Mouse (Mus musculus): ENCODE data around the gene Hscb. TPM values are rescaled to one million over a fixed set of nuclear protein-coding genes. Genes with fewer than 3 reads are reported as not detected.
"Not testable (repeated sequence)": the region's sequence is repeated elsewhere in the genome, so short reads cannot be mapped to it uniquely, and the experiment has no call there.

Hscb gene
- polyA plus RNA-seq (2014; fragmentation: Nextera tagmentation; extraction: Ambion mirVana), result 30.2 and 32.6 TPM in 2 replicates

DNA sequence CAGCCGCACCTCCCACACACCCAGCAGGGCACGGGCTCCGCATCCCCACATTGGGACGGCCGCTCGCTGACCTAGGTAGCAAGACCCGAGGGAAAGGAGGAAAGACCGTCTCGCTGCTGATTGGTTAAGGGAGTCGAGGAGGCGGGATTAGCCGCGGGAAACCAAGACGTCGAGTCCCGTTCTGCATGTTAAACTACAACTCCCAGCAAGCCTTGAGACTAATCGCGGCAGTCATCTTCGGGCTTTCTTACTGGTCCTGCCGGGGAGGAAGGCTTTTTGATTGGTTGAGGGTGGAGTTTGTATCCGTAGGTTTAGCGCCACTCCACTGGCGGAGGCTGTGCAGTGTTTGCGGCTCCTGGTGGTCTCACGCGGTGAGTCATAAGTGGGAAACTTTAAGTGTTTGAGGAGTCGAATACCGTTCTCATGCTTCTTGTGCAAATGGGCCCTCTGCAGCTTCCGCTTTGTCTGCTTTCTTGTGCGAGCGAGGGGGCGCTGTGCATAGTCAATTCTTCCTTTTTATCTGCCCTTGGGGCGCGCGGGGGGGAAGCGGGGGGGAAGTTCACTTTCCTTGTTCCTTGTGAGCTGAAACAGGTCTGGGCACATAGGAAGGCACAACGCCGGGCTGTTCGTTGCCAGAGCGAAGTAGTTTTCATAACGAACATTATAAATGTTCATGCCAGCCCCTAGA lies at the start of gene Hscb, which contains the start of gene Chek2:
Hscb (minus strand) TSS at position 100 of the 688 bp plus-strand sequence.
Chek2 (plus strand) TSS at position 302 of the 688 bp plus-strand sequence.
- Histone ChIP-seq H3K4me2 (peak within 1 kb of the TSS; percentile 80), H3K36me3 (ENCODE audit: control insufficient read depth, insufficient read depth, low read length) (peaks cover 7% of the 10 kb centered on the region), H3K9ac (ENCODE audit: low read depth, low read length) (peak within 1 kb of the TSS; percentile 77), H3K4me3 (ENCODE audit: low read depth, low read length) (peak within 1 kb of the TSS; percentile 57), H3K4me1 (ENCODE audit: control insufficient read depth, insufficient read depth, low read length) (peaks cover 13% of the 10 kb centered on the region), H3K27me3 (ENCODE audit: control insufficient read depth, insufficient read depth, low read length) (no peaks in the 10 kb centered on the region), H3K27ac (ENCODE audit: low read depth, low read length) (peak within 1 kb of the TSS; percentile 70), H3K9me3 (replicated peaks; ENCODE audit: control insufficient read depth, low read length) (no peaks in the 10 kb centered on the region)
- peak; percentile 93 for ATAC-seq (replicated peaks; ENCODE audit: insufficient number of reproducible peaks, low FRiP score, low TSS enrichment)
- WGBS (ENCODE audit: insufficient replicate concordance), result under 1% methylated on average over 41 of the region's 41 CpGs

DNA sequence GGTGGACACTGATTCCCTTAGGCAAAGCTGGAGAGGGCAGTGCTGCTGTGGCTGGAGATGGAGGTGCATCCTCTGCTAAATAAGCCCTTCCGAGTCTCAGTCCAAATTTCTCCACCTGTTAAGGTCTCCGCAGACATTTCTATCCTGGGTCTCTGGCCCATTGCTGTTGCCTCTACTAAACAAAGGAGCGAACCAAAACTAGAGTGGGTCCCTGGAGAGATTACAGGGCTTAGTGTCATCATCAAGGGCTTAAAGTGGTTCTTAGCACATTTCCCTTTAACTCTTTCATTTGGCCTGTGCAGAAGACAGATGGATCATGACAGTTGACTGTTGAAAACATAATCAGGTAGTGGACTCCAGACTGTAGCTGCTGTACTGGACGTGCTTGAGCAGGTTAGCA lies 49.0 kb upstream of the Hscb start:
- Histone ChIP-seq H3K27ac (ENCODE audit: low read depth, low read length) (no peak overlapping the region), H3K27me3 (ENCODE audit: control insufficient read depth, insufficient read depth, low read length) (no peaks in the 10 kb centered on the region), H3K36me3 (ENCODE audit: control insufficient read depth, insufficient read depth, low read length) (peaks cover 8% of the 10 kb centered on the region), H3K4me3 (ENCODE audit: low read depth, low read length) (no peak overlapping the region), H3K9me3 (replicated peaks; ENCODE audit: control insufficient read depth, low read length) (no peaks in the 10 kb centered on the region), H3K9ac (ENCODE audit: low read depth, low read length) (no peak overlapping the region), H3K4me1 (ENCODE audit: control insufficient read depth, insufficient read depth, low read length) (no peaks in the 10 kb centered on the region), H3K4me2 (no peak overlapping the region)
- no peak for ATAC-seq (replicated peaks; ENCODE audit: insufficient number of reproducible peaks, low FRiP score, low TSS enrichment)
- 86% methylated on average over 4 of the region's 4 CpGs for WGBS (ENCODE audit: insufficient replicate concordance)

DNA sequence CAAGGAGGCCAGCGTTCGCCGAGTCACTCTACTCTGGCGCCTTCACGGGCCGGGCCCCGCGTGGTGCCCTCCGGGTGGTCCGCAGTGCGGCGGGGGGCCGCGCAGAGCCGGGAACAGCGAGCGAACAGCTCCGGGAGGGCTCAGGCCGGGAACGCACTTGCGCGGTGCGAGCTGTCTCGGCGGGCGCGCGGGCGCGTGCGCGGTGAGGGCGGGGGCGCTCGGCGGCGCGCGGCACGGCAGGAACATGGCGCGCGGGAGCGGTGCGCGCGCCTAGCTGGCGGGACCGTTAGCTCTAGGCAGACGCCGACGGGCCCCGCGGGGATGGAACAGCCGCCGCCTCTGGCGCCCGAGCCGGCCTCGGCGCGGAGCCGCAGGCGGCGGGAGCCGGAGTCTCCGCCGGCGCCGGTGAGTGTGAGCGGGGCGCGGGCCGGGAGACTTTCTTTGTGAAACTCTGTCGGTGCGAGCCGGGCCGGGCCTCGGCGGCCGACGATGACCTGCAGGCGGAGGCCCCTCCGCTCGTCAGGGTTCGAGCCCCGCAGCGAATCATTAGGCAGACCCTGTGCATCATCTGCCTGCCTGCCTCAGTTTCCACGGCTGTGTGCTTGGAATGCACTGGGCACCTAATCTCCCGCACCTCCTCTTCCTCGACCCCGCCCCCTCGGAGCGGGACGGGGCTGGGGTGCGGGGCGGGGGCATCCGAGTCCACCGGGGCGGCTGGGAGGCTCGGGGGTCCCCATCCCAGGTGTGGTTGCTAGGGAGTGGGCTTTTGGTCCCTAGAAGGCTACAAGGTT lies 40.2 kb upstream of the Hscb start, which contains the start of gene Ttc28:
Ttc28 (plus strand) TSS at position 220 of the 791 bp plus-strand sequence.
- Histone ChIP-seq H3K4me3 (ENCODE audit: low read depth, low read length) (peak within 1 kb of the TSS; percentile 83), H3K4me2 (peak within 1 kb of the TSS; percentile 76), H3K36me3 (ENCODE audit: control insufficient read depth, insufficient read depth, low read length) (no peaks in the 10 kb centered on the region), H3K9me3 (replicated peaks; ENCODE audit: control insufficient read depth, low read length) (no peaks in the 10 kb centered on the region), H3K9ac (ENCODE audit: low read depth, low read length) (peak within 1 kb of the TSS; percentile 94), H3K27me3 (ENCODE audit: control insufficient read depth, insufficient read depth, low read length) (no peaks in the 10 kb centered on the region), H3K27ac (ENCODE audit: low read depth, low read length) (peak within 1 kb of the TSS; percentile 64), H3K4me1 (ENCODE audit: control insufficient read depth, insufficient read depth, low read length) (peaks cover 6% of the 10 kb centered on the region)
- ATAC-seq (replicated peaks; ENCODE audit: insufficient number of reproducible peaks, low FRiP score, low TSS enrichment), result peak; percentile 80
- WGBS (ENCODE audit: insufficient replicate concordance), result 2% methylated on average over 61 of the region's 101 CpGs

DNA sequence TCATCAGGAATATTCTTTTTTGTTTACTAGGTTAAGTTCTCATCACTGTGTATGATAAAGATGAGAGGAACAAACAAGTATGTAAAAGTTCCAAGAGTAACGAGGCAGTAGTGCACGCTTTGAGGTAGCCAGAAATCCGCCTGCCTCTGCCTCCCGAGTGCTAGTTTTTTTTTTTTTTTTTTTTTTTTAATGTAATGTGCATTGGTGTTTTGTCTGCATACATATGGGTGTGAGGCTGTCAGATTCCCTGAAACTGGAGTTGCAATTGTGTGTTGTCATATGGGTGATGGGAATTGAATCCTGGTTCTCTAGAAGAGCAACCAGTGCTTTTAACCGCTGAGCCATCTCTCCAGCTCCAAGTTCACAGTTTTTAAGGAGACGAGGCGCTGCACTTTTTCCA lies 39.5 kb upstream of the Hscb start:
- no peak for ATAC-seq (replicated peaks; ENCODE audit: insufficient number of reproducible peaks, low FRiP score, low TSS enrichment)
- H3K4me1 ChIP-seq (ENCODE audit: control insufficient read depth, insufficient read depth, low read length), result peaks cover 6% of the 10 kb centered on the region
- no peak overlapping the region for H3K27ac ChIP-seq (ENCODE audit: low read depth, low read length)
- peak overlapping the region; percentile 76 for H3K4me2 ChIP-seq
- no peaks in the 10 kb centered on the region for H3K9me3 ChIP-seq (replicated peaks; ENCODE audit: control insufficient read depth, low read length)
- WGBS (ENCODE audit: insufficient replicate concordance), result 65% methylated on average over 7 of the region's 7 CpGs
- H3K36me3 ChIP-seq (ENCODE audit: control insufficient read depth, insufficient read depth, low read length), result no peaks in the 10 kb centered on the region
- peak overlapping the region; percentile 94 for H3K9ac ChIP-seq (ENCODE audit: low read depth, low read length)
- no peaks in the 10 kb centered on the region for H3K27me3 ChIP-seq (ENCODE audit: control insufficient read depth, insufficient read depth, low read length)
- peak overlapping the region; percentile 83 for H3K4me3 ChIP-seq (ENCODE audit: low read depth, low read length)

DNA sequence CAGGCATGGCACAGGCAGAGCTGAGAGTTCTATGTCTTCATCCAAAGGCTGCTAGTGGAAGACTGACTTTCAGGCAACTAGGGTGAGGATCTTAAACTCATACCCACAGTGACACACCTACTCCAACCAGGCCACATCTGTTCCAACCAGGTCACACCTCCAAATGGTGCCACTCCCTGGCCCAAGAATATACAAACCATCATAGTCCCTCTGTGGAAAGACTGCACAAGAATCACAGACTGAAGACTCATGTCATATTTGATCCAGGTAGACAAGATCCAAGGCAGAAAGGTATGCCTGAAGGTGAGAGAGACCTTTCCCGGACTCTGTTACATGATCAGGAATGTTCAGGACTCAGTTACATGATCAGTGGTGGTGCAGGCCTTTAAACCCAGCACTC lies 38.9 kb upstream of the Hscb start:
- H3K9ac ChIP-seq (ENCODE audit: low read depth, low read length); H3K27ac ChIP-seq (ENCODE audit: low read depth, low read length); H3K4me1 ChIP-seq (ENCODE audit: control insufficient read depth, insufficient read depth, low read length); H3K36me3 ChIP-seq (ENCODE audit: control insufficient read depth, insufficient read depth, low read length); H3K27me3 ChIP-seq (ENCODE audit: control insufficient read depth, insufficient read depth, low read length); H3K4me2 ChIP-seq; H3K4me3 ChIP-seq (ENCODE audit: low read depth, low read length); ATAC-seq (replicated peaks; ENCODE audit: insufficient number of reproducible peaks, low FRiP score, low TSS enrichment); H3K9me3 ChIP-seq (replicated peaks; ENCODE audit: control insufficient read depth, low read length): not testable (repeated sequence)
- 87% methylated on average over 1 of the region's 1 CpGs for WGBS (ENCODE audit: insufficient replicate concordance)

DNA sequence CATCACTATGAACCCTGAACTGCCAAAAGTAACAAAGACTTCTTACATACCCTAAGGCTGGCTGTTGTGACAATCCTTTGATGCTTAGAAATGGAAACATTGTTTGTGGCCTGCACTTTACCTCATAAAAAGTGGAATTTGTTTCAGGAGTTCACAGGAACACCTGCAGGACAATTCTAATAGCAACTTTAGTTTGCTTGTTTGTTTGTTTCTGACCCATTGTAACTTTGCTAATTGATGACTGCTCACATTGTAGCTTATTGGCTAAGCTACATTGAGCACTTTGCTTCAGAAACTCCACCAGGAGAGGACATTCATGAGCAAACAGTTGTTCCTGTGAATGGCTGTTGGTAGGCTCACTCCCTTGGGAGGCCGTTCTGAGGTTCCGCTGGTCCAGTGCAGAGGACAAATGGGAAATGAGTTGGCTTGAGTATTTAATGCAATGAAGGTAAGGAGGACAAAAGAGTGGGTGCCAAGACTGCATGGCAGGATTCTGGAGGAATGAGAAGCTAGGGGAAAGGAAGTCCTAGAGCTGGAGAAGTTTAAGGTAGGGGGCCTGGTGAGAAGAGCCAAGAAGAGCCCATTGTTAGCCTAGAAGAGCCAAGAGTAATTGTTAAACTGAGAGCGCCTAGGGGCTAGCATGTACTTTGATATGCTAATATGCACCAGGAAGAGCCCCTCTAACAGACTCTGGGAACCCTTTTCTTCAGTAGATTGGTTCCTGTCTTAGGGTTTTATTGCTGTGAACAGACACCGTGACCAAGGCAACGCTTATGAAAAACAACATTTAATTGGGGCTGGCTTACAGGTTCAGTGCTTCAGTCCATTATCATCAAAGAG lies 38.3 kb upstream of the Hscb start:
- H3K27ac ChIP-seq (ENCODE audit: low read depth, low read length), result no peak overlapping the region
- H3K27me3 ChIP-seq (ENCODE audit: control insufficient read depth, insufficient read depth, low read length), result no peaks in the 10 kb centered on the region
- no peak overlapping the region for H3K4me2 ChIP-seq
- no peak for ATAC-seq (replicated peaks; ENCODE audit: insufficient number of reproducible peaks, low FRiP score, low TSS enrichment)
- 86% methylated on average over 5 of the region's 5 CpGs for WGBS (ENCODE audit: insufficient replicate concordance)
- H3K36me3 ChIP-seq (ENCODE audit: control insufficient read depth, insufficient read depth, low read length), result no peaks in the 10 kb centered on the region
- H3K9me3 ChIP-seq (replicated peaks; ENCODE audit: control insufficient read depth, low read length), result no peaks in the 10 kb centered on the region
- peaks cover 6% of the 10 kb centered on the region for H3K4me1 ChIP-seq (ENCODE audit: control insufficient read depth, insufficient read depth, low read length)
- H3K4me3 ChIP-seq (ENCODE audit: low read depth, low read length), result no peak overlapping the region
- no peak overlapping the region for H3K9ac ChIP-seq (ENCODE audit: low read depth, low read length)

DNA sequence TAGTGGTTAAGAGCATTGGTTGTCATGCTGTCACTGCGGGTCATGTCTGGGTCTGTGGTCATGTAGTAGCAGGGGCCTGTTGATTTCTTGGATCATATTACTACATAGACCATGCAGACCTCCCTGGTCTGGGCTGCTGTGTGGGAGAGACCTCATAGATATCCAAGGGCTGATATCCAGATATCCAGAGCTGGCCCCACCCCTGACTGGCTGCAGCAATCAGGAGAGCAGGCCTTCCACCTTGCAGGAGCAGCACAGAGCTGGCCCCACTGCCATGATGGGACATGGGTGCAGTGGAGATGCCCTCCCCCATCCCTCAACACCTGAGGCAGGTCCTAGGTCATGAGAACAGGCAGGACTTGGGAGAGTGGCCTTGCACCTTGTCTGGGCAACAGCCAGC lies 35.7 kb upstream of the Hscb start:
- peaks cover 6% of the 10 kb centered on the region for H3K4me1 ChIP-seq (ENCODE audit: control insufficient read depth, insufficient read depth, low read length)
- H3K27me3 ChIP-seq (ENCODE audit: control insufficient read depth, insufficient read depth, low read length), result no peaks in the 10 kb centered on the region
- 92% methylated on average over 1 of the region's 1 CpGs for WGBS (ENCODE audit: insufficient replicate concordance)
- H3K36me3 ChIP-seq (ENCODE audit: control insufficient read depth, insufficient read depth, low read length), result no peaks in the 10 kb centered on the region; the same call in 1 of the 2 replicates
- peak overlapping the region; percentile 10; the same call in 1 of the 2 replicates for H3K27ac ChIP-seq (ENCODE audit: low read depth, low read length)
- no peaks in the 10 kb centered on the region for H3K9me3 ChIP-seq (replicated peaks; ENCODE audit: control insufficient read depth, low read length)
- H3K9ac ChIP-seq (ENCODE audit: low read depth, low read length), result no peak overlapping the region
- H3K4me3 ChIP-seq (ENCODE audit: low read depth, low read length), result no peak overlapping the region
- H3K4me2 ChIP-seq, result no peak overlapping the region
- no peak for ATAC-seq (replicated peaks; ENCODE audit: insufficient number of reproducible peaks, low FRiP score, low TSS enrichment)

DNA sequence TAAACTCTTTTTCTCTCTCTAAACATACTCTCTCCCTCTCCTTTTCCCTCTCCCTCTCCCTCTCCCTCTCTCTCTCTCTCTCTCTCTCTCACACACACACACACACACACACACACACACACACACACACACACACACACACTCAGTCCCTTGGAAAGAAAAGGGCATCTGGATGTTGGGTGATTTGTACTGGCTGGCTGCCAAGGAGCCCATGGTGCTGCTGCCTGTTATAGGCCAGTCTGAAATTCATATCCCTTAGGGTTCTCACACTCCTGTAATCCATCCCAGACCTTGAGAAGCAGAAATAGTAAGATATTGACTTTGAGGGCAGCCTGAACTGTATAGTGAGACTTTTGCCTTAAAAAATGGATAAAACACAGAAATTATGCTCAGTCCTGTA lies 35.1 kb upstream of the Hscb start:
- H3K27ac ChIP-seq (ENCODE audit: low read depth, low read length), result no peak overlapping the region
- no peak for ATAC-seq (replicated peaks; ENCODE audit: insufficient number of reproducible peaks, low FRiP score, low TSS enrichment)

More for the DNA sequence above, 35.1 kb upstream of the Hscb start:
- H3K9me3 ChIP-seq (replicated peaks; ENCODE audit: control insufficient read depth, low read length), result no peaks in the 10 kb centered on the region
- no peaks in the 10 kb centered on the region for H3K27me3 ChIP-seq (ENCODE audit: control insufficient read depth, insufficient read depth, low read length)
- H3K9ac ChIP-seq (ENCODE audit: low read depth, low read length), result no peak overlapping the region
- peaks cover 6% of the 10 kb centered on the region for H3K4me1 ChIP-seq (ENCODE audit: control insufficient read depth, insufficient read depth, low read length)
- no peaks in the 10 kb centered on the region; the same call in 1 of the 2 replicates for H3K36me3 ChIP-seq (ENCODE audit: control insufficient read depth, insufficient read depth, low read length)
- no peak overlapping the region for H3K4me2 ChIP-seq
- H3K4me3 ChIP-seq (ENCODE audit: low read depth, low read length), result no peak overlapping the region
